Comparison of ENCODE assay signal across 8 mouse cellular contexts in genomic region chr11:60256176-60256681, GRCm38 (mm10). TPM values are rescaled to one million over a fixed set of nuclear protein-coding genes. Genes with fewer than 3 reads are reported as not detected.
A peak's percentile ranks its signal among the peaks of the same experiment; 100 is the strongest.
DNase-seq lines count a peak whose midpoint lies in the region; ATAC-seq lines count a peak whose summit lies in the region.

No protein-coding gene starts in this region.

- H3K27me3 ChIP-seq in embryonic facial prominence, embryonic 15.5 days: no peaks in the 10 kb centered on the region
- no peaks in the 10 kb centered on the region for H3K27me3 ChIP-seq in embryonic facial prominence, embryonic 10.5 days (replicated peaks; ENCODE audit: low read depth, poor library complexity, severe bottlenecking)
- H3K27me3 ChIP-seq in midbrain, embryonic 13.5 days: no peaks in the 10 kb centered on the region
- no peaks in the 10 kb centered on the region for H3K27me3 ChIP-seq in midbrain, embryonic 11.5 days (ENCODE audit: control insufficient read depth, insufficient read depth, low read length)
- no peaks in the 10 kb centered on the region for H3K27me3 ChIP-seq in heart, embryonic 16.5 days (ENCODE audit: control insufficient read depth, insufficient read depth, low read length)

- ATAC-seq in embryonic facial prominence, embryonic 15.5 days (ENCODE audit: insufficient number of reproducible peaks, low FRiP score, low TSS enrichment, low read depth): no peak
- no peak for ATAC-seq in midbrain, embryonic 13.5 days
- no peak for ATAC-seq in midbrain, embryonic 11.5 days (ENCODE audit: low FRiP score)
- ATAC-seq in heart, embryonic 16.5 days (replicated peaks; ENCODE audit: extremely low read depth, insufficient read depth, low FRiP score): no peak
- ATAC-seq in megakaryocyte progenitor cell, adult 5-6 weeks (replicated peaks; ENCODE audit: poor library complexity): no peak

- H3K9ac ChIP-seq in embryonic facial prominence, embryonic 15.5 days: no peak overlapping the region
- H3K9ac ChIP-seq in midbrain, embryonic 13.5 days (replicated peaks): no peak overlapping the region
- no peak overlapping the region for H3K9ac ChIP-seq in midbrain, embryonic 11.5 days (ENCODE audit: low read length)
- H3K9ac ChIP-seq in heart, embryonic 16.5 days (ENCODE audit: low read length): 0 out of 2 replicates have a peak overlapping the region, but pooled peaks have one; percentile 22

- H3K4me2 ChIP-seq in embryonic facial prominence, embryonic 15.5 days (replicated peaks): no peak overlapping the region
- no peak overlapping the region for H3K4me2 ChIP-seq in midbrain, embryonic 13.5 days (replicated peaks)
- H3K4me2 ChIP-seq in midbrain, embryonic 11.5 days: no peak overlapping the region
- H3K4me2 ChIP-seq in heart, embryonic 16.5 days (ENCODE audit: low read depth, low read length): no peak overlapping the region

- no peak for DNase-seq in embryonic facial prominence, embryonic 10.5 days (ENCODE audit: low spot score)
- DNase-seq in midbrain, embryonic 11.5 days (ENCODE audit: low spot score, missing footprints): no peak
- DNase-seq in layer of hippocampus, postnatal 14 days (ENCODE audit: low spot score in 2 of 2): peak; percentile 76 to 82
- DNase-seq in gastrocnemius, postnatal 25 days: no peak

- peak overlapping the region; percentile 23; the same call in 1 of the 2 replicates for H3K27ac ChIP-seq in embryonic facial prominence, embryonic 15.5 days (replicated peaks)
- no peak overlapping the region for H3K27ac ChIP-seq in embryonic facial prominence, embryonic 10.5 days (replicated peaks)
- H3K27ac ChIP-seq in midbrain, embryonic 13.5 days: 0 out of 2 replicates have a peak overlapping the region, but pooled peaks have one; percentile 9
- H3K27ac ChIP-seq in midbrain, embryonic 11.5 days (ENCODE audit: low read depth, low read length): no peak overlapping the region
- peak overlapping the region; percentile 45 for H3K27ac ChIP-seq in heart, embryonic 16.5 days (ENCODE audit: low read length)

- peaks cover 27% of the 10 kb centered on the region for H3K36me3 ChIP-seq in embryonic facial prominence, embryonic 15.5 days
- peaks cover 18% of the 10 kb centered on the region for H3K36me3 ChIP-seq in embryonic facial prominence, embryonic 10.5 days (replicated peaks)
- H3K36me3 ChIP-seq in midbrain, embryonic 13.5 days: peaks cover 49% of the 10 kb centered on the region
- H3K36me3 ChIP-seq in midbrain, embryonic 11.5 days (ENCODE audit: control insufficient read depth, insufficient read depth, low read length): no peaks in the 10 kb centered on the region
- H3K36me3 ChIP-seq in heart, embryonic 16.5 days (ENCODE audit: control insufficient read depth, insufficient read depth): peaks cover 4% of the 10 kb centered on the region

- H3K4me3 ChIP-seq in embryonic facial prominence, embryonic 15.5 days (replicated peaks): no peak overlapping the region
- H3K4me3 ChIP-seq in embryonic facial prominence, embryonic 10.5 days: no peak overlapping the region
- H3K4me3 ChIP-seq in midbrain, embryonic 13.5 days (replicated peaks): no peak overlapping the region
- no peak overlapping the region for H3K4me3 ChIP-seq in midbrain, embryonic 11.5 days (ENCODE audit: low read depth, low read length)
- H3K4me3 ChIP-seq in heart, embryonic 16.5 days (ENCODE audit: low read length): no peak overlapping the region

- H3K9me3 ChIP-seq in embryonic facial prominence, embryonic 15.5 days (replicated peaks): no peaks in the 10 kb centered on the region
- no peaks in the 10 kb centered on the region for H3K9me3 ChIP-seq in embryonic facial prominence, embryonic 10.5 days
- no peaks in the 10 kb centered on the region for H3K9me3 ChIP-seq in midbrain, embryonic 13.5 days
- H3K9me3 ChIP-seq in midbrain, embryonic 11.5 days (ENCODE audit: control insufficient read depth, low read length): no peaks in the 10 kb centered on the region
- H3K9me3 ChIP-seq in heart, embryonic 16.5 days (replicated peaks; ENCODE audit: control insufficient read depth, low read length): no peaks in the 10 kb centered on the region

- peaks cover 18% of the 10 kb centered on the region for H3K4me1 ChIP-seq in embryonic facial prominence, embryonic 15.5 days
- H3K4me1 ChIP-seq in embryonic facial prominence, embryonic 10.5 days: peaks cover 18% of the 10 kb centered on the region
- peaks cover 20% of the 10 kb centered on the region for H3K4me1 ChIP-seq in midbrain, embryonic 13.5 days (replicated peaks)
- H3K4me1 ChIP-seq in midbrain, embryonic 11.5 days (ENCODE audit: control insufficient read depth, insufficient read depth, low read length): no peaks in the 10 kb centered on the region
- peaks cover 42% of the 10 kb centered on the region for H3K4me1 ChIP-seq in heart, embryonic 16.5 days (ENCODE audit: control insufficient read depth, insufficient read depth, low read length)

- WGBS in embryonic facial prominence, embryonic 15.5 days: 50% methylated on average over 6 of the region's 6 CpGs
- WGBS in embryonic facial prominence, embryonic 10.5 days: 80% methylated on average over 6 of the region's 6 CpGs
- WGBS in midbrain, embryonic 13.5 days: 70% methylated on average over 6 of the region's 6 CpGs
- WGBS in midbrain, embryonic 11.5 days: 72% methylated on average over 6 of the region's 6 CpGs
- WGBS in heart, embryonic 16.5 days: 32% methylated on average over 6 of the region's 6 CpGs

RNA-seq across cellular contexts. Expression of gene Srebf1, which starts 33.8 kb away (rescaled TPM):
- 76.7 and 78.1 TPM in 2 replicates for polyA plus RNA-seq in embryonic facial prominence, embryonic 15.5 days (2015; fragmentation: Nextera tagmentation; extraction: Ambion mirVana)
- polyA plus RNA-seq in embryonic facial prominence, embryonic 10.5 days (2016; fragmentation: Nextera tagmentation; extraction: Ambion mirVana): 50.9 and 52.1 TPM in 2 replicates
- 38.5 and 46.0 TPM in 2 replicates for polyA plus RNA-seq in midbrain, embryonic 13.5 days (2015; fragmentation: Nextera tagmentation; extraction: Ambion mirVana)
- 38.3 and 41.1 TPM in 2 replicates for polyA plus RNA-seq in midbrain, embryonic 11.5 days (2014; fragmentation: Nextera tagmentation; extraction: Ambion mirVana)
- polyA plus RNA-seq in heart, embryonic 16.5 days (2015; fragmentation: Nextera tagmentation; extraction: Ambion mirVana): 36.1 and 47.0 TPM in 2 replicates
- 10 to 100 TPM; 53.2 to 55.2 TPM for total RNA-seq in layer of hippocampus, postnatal 14 days (2021)
- total RNA-seq in gastrocnemius, postnatal 25 days (2021): 10 to 100 TPM; 16.8 to 20.0 TPM
- 20.9 and 23.3 TPM in 2 replicates for total RNA-seq in megakaryocyte progenitor cell, adult 5-6 weeks (2015)
- 20.6 and 29.3 TPM in 2 replicates for total RNA-seq in megakaryocyte progenitor cell, adult 5-6 weeks (2017)

Comparison
In these comparisons a context has a peak if more than half of its experiments do, and no peak if none do; other contexts are left out.
1. H3K27ac ChIP-seq: peak in embryonic facial prominence, embryonic 15.5 days (single experiment), midbrain, embryonic 13.5 days (single experiment) and heart, embryonic 16.5 days (single experiment); none in embryonic facial prominence, embryonic 10.5 days (single experiment) and midbrain, embryonic 11.5 days (single experiment).
2. DNase-seq: peak in layer of hippocampus, postnatal 14 days (2 of 2); none in embryonic facial prominence, embryonic 10.5 days (single experiment), midbrain, embryonic 11.5 days (single experiment) and gastrocnemius, postnatal 25 days (single experiment).